Mouse (Mus musculus): ENCODE measurements around the gene Mvb12b.

DNA sequence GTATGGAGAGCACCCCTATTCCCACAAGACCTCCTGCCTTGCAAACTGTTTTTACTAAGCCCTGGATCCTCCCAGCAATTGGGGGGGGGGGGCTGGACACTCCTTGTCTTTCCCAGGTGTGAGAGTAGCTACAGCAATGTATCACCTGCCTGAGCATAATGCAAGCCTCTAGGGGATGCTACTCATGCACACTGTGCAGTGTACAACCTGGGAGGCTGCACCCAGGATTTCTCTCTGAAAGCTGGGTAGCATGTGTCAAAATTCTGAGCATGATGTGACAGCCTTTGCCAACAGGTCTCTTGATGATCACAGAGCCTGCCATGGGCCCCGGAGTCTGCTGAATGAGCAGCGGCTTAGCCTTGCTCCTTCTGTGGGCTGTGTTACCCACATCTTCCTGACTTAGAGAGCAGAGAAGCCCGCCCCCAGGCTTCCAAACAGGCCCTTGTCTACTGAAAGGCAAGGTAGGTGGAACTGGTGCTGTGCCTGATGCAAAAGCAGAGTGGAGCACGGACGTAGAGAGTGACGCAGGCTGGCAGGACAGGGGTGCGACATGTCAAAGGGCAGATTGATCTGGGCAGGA, 92.7 kb downstream of the Mvb12b start:
- TF ChIP-seq ZNF384 (IDR thresholded peaks at IDR 0.05; ENCODE audit: low read depth, low read length) (no peak), CHD2 (IDR thresholded peaks at IDR 0.05; ENCODE audit: low read depth, low read length) (no peak), ZC3H11A (IDR thresholded peaks at IDR 0.05; ENCODE audit: borderline replicate concordance, low read depth, low read length) (no peak)
